Mouse (Mus musculus): ENCODE results near the gene Esrrg.

- TF ChIP-seq CTCF (IDR thresholded peaks at IDR 0.05; ENCODE audit: low read depth, low read length) (no peak), POLR2A (IDR thresholded peaks at IDR 0.05; ENCODE audit: extremely low read depth, insufficient read depth, low read length) (no peak)
Observed at GRCm38 (mm10) chr1:187902176-187902575, 293.6 kb downstream of the Esrrg start.

All from liver, adult 2 months (tissue).